Mouse (Mus musculus): ENCODE measurements around the gene Slc1a2.

GRCm38 (mm10) chr2:102659521-102659830, 1.0 kb downstream of the Slc1a2 start:
- no peak for TF ChIP-seq CTCF (IDR thresholded peaks at IDR 0.05; ENCODE audit: low read depth, low read length)
- no peak for TF ChIP-seq POLR2A (IDR thresholded peaks at IDR 0.05; ENCODE audit: extremely low read depth, insufficient read depth, low read length)

Data from liver, adult 2 months (tissue).